Mouse (Mus musculus) neural tube, embryonic 12.5 days (tissue): ENCODE measurements around the gene Olfr308. TPM values are rescaled to one million over a fixed set of nuclear protein-coding genes. Genes with fewer than 3 reads are reported as not detected.
"Not testable (repeated sequence)": the region's sequence is repeated elsewhere in the genome, so short reads cannot be mapped to it uniquely, and the experiment has no call there.

Experiments used
- ATAC-seq: fragments of 200-750 bp; cut with Nextera tagmentation; 2 replicates; pipeline ENCODE4 v1.8.0; 2017; ENCODE audit warnings: low read depth, mild to moderate bottlenecking, moderate TSS enrichment, moderate library complexity; ENCODE audit not compliant: low FRiP score
- H3K27ac ChIP-seq: fragments of 300-500 bp; sonication (generic); 2 replicates; pipeline ENCODE4 v1.5.1; 2016
- H3K27me3 ChIP-seq: fragments of 300-500 bp; sonication (generic); replicated peaks from 2 replicates; pipeline ENCODE4 v1.6.1; 2016; ENCODE audit warnings: mild to moderate bottlenecking
- H3K36me3 ChIP-seq: fragments of 300-500 bp; sonication (generic); 2 replicates; pipeline ENCODE4 v1.6.1; 2016; ENCODE audit warnings: mild to moderate bottlenecking
- H3K4me1 ChIP-seq: fragments of 300-500 bp; sonication (generic); 2 replicates; pipeline ENCODE4 v1.6.1; 2016
- H3K4me2 ChIP-seq: fragments of 300-500 bp; sonication (generic); replicated peaks from 2 replicates; pipeline ENCODE4 v1.6.1; 2016; ENCODE audit warnings: mild to moderate bottlenecking
- H3K4me3 ChIP-seq: fragments of 300-500 bp; sonication (generic); 2 replicates; pipeline ENCODE4 v1.5.1; 2016
- H3K9ac ChIP-seq: fragments of 300-500 bp; sonication (generic); 2 replicates; pipeline ENCODE4 v1.6.1; 2016; ENCODE audit warnings: mild to moderate bottlenecking
- H3K9me3 ChIP-seq: fragments of 300-500 bp; sonication (generic); 2 replicates; pipeline ENCODE4 v1.6.1; 2016; ENCODE audit warnings: mild to moderate bottlenecking
- WGBS: fragments of 180-500 bp; shearing (Covaris S2); methylation state at CpG from one replicate; pipeline ENCODE4 v1.1.7; 2016; 5-methylcytosine and 5-hydroxymethylcytosine counted together
- microRNA-seq: library from miRNA; unstranded; fragments of <30 nt; microRNA quantifications from one replicate; pipeline ENCODE4, GENCODE M21; 2017
- polyA plus RNA-seq: library from polyadenylated mRNA; unstranded; fragments of >200 nt; fragmentation: Nextera tagmentation; extraction: Ambion mirVana; gene quantifications from 2 replicates; pipeline ENCODE4 v1.2.1, GENCODE M21; 2016

Olfr308 gene
- polyA plus RNA-seq: not detected in 2 replicates

DNA sequence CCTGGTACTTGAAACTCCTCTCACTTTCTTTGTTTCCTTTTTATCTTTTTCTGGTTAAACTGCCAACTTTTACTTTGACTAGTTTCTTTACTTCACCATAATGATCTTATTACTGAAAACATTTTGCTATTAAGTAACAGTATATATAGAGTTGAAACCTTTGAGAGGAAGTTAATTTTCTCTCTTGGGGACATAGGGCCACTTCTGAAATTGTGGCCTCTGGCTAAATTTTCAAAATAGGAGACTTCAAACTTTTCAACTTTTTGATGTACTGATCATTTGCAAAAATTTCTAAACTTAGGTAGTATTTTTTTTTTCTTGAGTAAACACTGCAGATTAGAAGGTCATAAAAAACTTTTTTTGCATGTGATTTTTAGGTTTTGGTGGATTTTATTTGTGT is at the start of gene Olfr308:
Gene Olfr308 (minus strand): TSS at position 101 of the 400 bp plus-strand sequence.
- Histone ChIP-seq H3K9ac (no peak within 1 kb of the TSS), H3K4me1 (no peaks in the 10 kb centered on the region), H3K27ac (no peak within 1 kb of the TSS), H3K27me3 (no peaks in the 10 kb centered on the region), H3K4me2 (no peak within 1 kb of the TSS), H3K4me3 (no peak within 1 kb of the TSS), H3K9me3 (no peaks in the 10 kb centered on the region), H3K36me3 (no peaks in the 10 kb centered on the region)
- ATAC-seq: no peak

- no peak within 1 kb of the TSS for H3K27ac ChIP-seq
- H3K9me3 ChIP-seq: no peaks in the 10 kb centered on the region
- H3K4me2 ChIP-seq: no peak within 1 kb of the TSS
- no peaks in the 10 kb centered on the region for H3K36me3 ChIP-seq
- H3K4me3 ChIP-seq: no peak within 1 kb of the TSS
- WGBS: 86% methylated on average over 1 of the region's 1 CpGs
- no peak within 1 kb of the TSS for H3K9ac ChIP-seq
- H3K27me3 ChIP-seq: no peaks in the 10 kb centered on the region
- no peak for ATAC-seq
- H3K4me1 ChIP-seq: no peaks in the 10 kb centered on the region
Measured at GRCm38 (mm10) chr7:86366828-86367227, 41.4 kb upstream of the Olfr308 start, which contains the start of gene Olfr305. Gene Olfr305 (minus strand): TSS chr7:86366928.

GRCm38 (mm10) chr7:86346296-86346695 is 20.9 kb upstream of the Olfr308 start:
- 90% methylated on average over 9 of the region's 9 CpGs for WGBS
- H3K4me3 ChIP-seq, H3K4me1 ChIP-seq, H3K9me3 ChIP-seq, H3K27ac ChIP-seq, ATAC-seq, H3K36me3 ChIP-seq, H3K9ac ChIP-seq, H3K27me3 ChIP-seq, H3K4me2 ChIP-seq: not testable (repeated sequence)

DNA sequence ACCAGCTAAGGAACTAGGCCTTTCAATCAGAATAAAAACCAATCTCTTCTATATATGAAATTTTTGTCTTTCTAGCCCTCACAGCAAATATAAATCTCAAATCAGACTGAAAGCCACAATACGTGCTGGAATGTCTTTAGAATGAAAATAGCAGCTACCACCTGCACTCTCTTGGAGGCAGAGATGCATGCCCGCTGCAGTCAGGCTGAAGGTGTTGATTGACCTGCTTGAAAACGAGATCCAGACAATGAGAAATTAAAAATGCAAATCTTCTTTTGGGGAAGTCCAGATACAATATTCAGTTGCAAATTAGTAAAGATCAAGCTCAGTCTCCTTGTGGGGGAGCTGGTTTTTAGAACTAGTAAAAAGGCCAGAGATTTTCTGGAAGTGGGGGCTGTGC is 18.8 kb upstream of the Olfr308 start:
- ATAC-seq: no peak
- WGBS: 75% methylated on average over 3 of the region's 3 CpGs
- no peaks in the 10 kb centered on the region for H3K4me1 ChIP-seq
- no peak overlapping the region for H3K4me2 ChIP-seq
- H3K27ac ChIP-seq: no peak overlapping the region
- H3K4me3 ChIP-seq: no peak overlapping the region
- no peaks in the 10 kb centered on the region for H3K36me3 ChIP-seq
- H3K27me3 ChIP-seq: no peaks in the 10 kb centered on the region
- no peaks in the 10 kb centered on the region for H3K9me3 ChIP-seq
- no peak overlapping the region for H3K9ac ChIP-seq

DNA sequence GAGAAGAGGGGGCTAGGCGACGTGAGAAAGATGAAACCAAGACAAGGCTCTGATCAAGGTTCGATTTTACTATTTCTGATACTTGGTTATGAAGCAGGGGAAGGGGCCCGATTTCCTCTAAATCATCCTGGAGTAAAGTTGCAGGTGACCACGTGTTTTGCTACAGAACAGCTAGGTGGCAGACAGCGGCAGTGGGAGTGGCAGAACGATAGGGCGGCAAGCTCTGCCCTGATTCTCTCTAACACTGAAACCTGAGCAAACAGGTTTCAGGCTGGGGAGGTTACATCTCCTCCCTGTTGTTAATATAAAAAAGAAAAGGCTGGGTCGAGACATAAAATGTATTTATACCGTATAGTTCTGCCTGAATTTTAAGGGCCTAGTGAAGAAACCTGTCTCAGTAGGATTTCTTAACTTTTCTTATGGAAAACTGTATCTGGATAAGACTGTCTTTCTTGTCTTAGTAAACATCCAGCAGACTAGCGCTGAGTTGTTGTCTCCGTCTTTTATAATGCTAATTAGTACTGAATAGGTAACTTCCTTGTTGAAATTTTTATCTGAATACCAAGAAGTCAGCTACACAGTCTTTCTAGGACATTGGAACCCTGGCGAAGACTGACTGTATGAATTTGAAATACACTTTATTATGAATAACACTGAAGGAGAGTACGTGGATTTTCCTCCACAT is 17.6 kb upstream of the Olfr308 start:
- Histone ChIP-seq H3K9ac (no peak overlapping the region), H3K27me3 (no peaks in the 10 kb centered on the region), H3K27ac (no peak overlapping the region), H3K4me1 (no peaks in the 10 kb centered on the region), H3K36me3 (no peaks in the 10 kb centered on the region), H3K4me3 (no peak overlapping the region), H3K4me2 (no peak overlapping the region), H3K9me3 (no peaks in the 10 kb centered on the region)
- WGBS: 77% methylated on average over 14 of the region's 14 CpGs
- ATAC-seq: no peak

GRCm38 (mm10) chr7:86337486-86337885 is 12.1 kb upstream of the Olfr308 start, which contains the start of gene Olfr307:
Gene Olfr307 (minus strand): TSS chr7:86337586.
- no peak for ATAC-seq
- Histone ChIP-seq H3K36me3 (no peaks in the 10 kb centered on the region), H3K9ac (no peak within 1 kb of the TSS), H3K4me2 (no peak within 1 kb of the TSS), H3K27ac (no peak within 1 kb of the TSS), H3K4me3 (no peak within 1 kb of the TSS), H3K4me1 (no peaks in the 10 kb centered on the region), H3K9me3 (no peaks in the 10 kb centered on the region), H3K27me3 (no peaks in the 10 kb centered on the region)
- WGBS: 75% methylated on average over 1 of the region's 1 CpGs

- ATAC-seq: no peak
- Histone ChIP-seq H3K4me2 (no peak overlapping the region), H3K27me3 (no peaks in the 10 kb centered on the region), H3K36me3 (no peaks in the 10 kb centered on the region), H3K27ac (no peak overlapping the region), H3K4me1 (no peaks in the 10 kb centered on the region), H3K4me3 (no peak overlapping the region), H3K9me3 (no peaks in the 10 kb centered on the region), H3K9ac (no peak overlapping the region)
- WGBS: 91% methylated on average over 2 of the region's 2 CpGs
Measured at GRCm38 (mm10) chr7:86321323-86321722, 4.1 kb downstream of the Olfr308 start.

DNA sequence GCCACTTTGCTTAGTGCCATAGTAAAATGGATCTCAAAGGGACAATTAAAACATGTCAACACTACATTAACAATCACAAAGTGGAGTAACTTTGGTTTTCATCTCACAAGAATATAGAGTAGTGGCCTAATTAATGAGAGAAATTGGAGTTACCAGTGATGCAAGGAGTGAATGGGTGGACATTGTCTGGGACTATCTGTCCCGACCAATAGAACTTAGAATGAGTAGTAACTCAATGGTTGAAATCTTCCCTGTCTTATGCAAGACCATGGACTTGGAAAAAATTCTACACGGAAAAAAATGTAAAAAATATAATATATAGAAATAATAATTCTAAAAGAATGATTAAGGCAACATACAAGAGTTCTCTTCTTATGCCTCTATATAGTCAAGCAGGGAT is 11.8 kb downstream of the Olfr308 start, which contains the start of gene Olfr309:
Gene Olfr309 (minus strand): TSS at position 101 of the 400 bp plus-strand sequence.
- Histone ChIP-seq H3K4me3 (no peak within 1 kb of the TSS), H3K27me3 (no peaks in the 10 kb centered on the region), H3K9me3 (no peaks in the 10 kb centered on the region), H3K27ac (no peak within 1 kb of the TSS), H3K4me2 (no peak within 1 kb of the TSS), H3K9ac (no peak within 1 kb of the TSS), H3K36me3 (no peaks in the 10 kb centered on the region), H3K4me1 (no peaks in the 10 kb centered on the region)
- 72% methylated on average over 2 of the region's 2 CpGs for WGBS
- ATAC-seq: no peak

DNA sequence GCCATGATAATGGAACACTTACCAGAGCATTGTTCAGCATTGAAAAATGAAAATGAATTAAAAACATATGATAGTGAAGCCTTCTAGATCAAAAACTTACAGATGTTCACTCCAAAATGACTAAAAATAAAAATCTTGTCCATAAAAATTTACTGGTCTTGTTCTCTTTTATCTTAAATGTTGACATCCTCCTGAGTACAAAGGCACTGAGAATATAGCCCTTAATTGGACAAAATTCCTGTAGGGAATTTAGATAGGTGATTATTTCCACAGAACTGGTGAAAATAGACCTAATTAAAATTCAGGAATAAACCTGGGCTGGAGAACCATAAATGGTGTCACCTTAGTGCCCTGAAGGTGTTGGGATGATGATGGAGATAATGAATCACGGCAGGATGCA is 48.4 kb downstream of the Olfr308 start, which contains the start of gene Olfr310:
Gene Olfr310 (minus strand): TSS at position 101 of the 400 bp plus-strand sequence.
- Histone ChIP-seq H3K27ac (no peak within 1 kb of the TSS), H3K9ac (no peak within 1 kb of the TSS), H3K4me1 (no peaks in the 10 kb centered on the region), H3K4me2 (no peak within 1 kb of the TSS), H3K27me3 (no peaks in the 10 kb centered on the region), H3K9me3 (no peaks in the 10 kb centered on the region), H3K36me3 (no peaks in the 10 kb centered on the region), H3K4me3 (no peak within 1 kb of the TSS)
- WGBS: 77% methylated on average over 1 of the region's 1 CpGs
- ATAC-seq: no peak

Small RNA genes within 50 kb of the gene (microRNA-seq; reads per million reads assigned to microRNA genes)
- not detected for gene Gm23192

Other genes starting within 250 kb of the Olfr308 start
- gene Vmn2r75, start 153.9 kb downstream of the Olfr308 start, polyA plus RNA-seq: not detected in 2 replicates
- not detected in 2 replicates for gene Vmn2r76, start 79.3 kb downstream of the Olfr308 start, polyA plus RNA-seq
- not detected in 2 replicates for gene Olfr310, start 48.5 kb downstream of the Olfr308 start, polyA plus RNA-seq
- gene Olfr309, start 11.9 kb downstream of the Olfr308 start, polyA plus RNA-seq: not detected in 2 replicates
- gene Olfr307, start 12.0 kb upstream of the Olfr308 start, polyA plus RNA-seq: not detected in 2 replicates
- gene Olfr305, start 41.3 kb upstream of the Olfr308 start, polyA plus RNA-seq: not detected in 2 replicates
- gene Olfr304, start 61.0 kb upstream of the Olfr308 start, polyA plus RNA-seq: not detected in 2 replicates
- gene Olfr303, start 72.2 kb upstream of the Olfr308 start, polyA plus RNA-seq: not detected in 2 replicates
- gene Olfr301, start 78.2 kb upstream of the Olfr308 start, polyA plus RNA-seq: not detected in 2 replicates
- gene Olfr299, start 134.3 kb upstream of the Olfr308 start, polyA plus RNA-seq: not detected in 2 replicates
- gene Olfr298, start 166.9 kb upstream of the Olfr308 start, polyA plus RNA-seq: not detected in 2 replicates
- not detected in 2 replicates for gene Olfr297, start 194.3 kb upstream of the Olfr308 start, polyA plus RNA-seq